Mouse (Mus musculus) erythroblast, embryonic 14.5 days (primary cell): ENCODE data around the gene Sgip1. TPM values are rescaled to one million over a fixed set of nuclear protein-coding genes. Genes with fewer than 3 reads are reported as not detected.

ENCODE experiments used
- H3K27me3 ChIP-seq: 2 replicates; pipeline ENCODE4 v1.6.1; 2012; ENCODE audit warnings: inconsistent platforms; ENCODE audit not compliant: control insufficient read depth
- H3K36me3 ChIP-seq: 2 replicates; pipeline ENCODE4 v1.6.1; 2012; ENCODE audit warnings: mild to moderate bottlenecking, inconsistent platforms; ENCODE audit not compliant: control insufficient read depth
- H3K4me1 ChIP-seq: 2 replicates; pipeline ENCODE4 v1.6.1; 2012; ENCODE audit warnings: inconsistent platforms; ENCODE audit not compliant: control insufficient read depth
- H3K4me3 ChIP-seq: replicated peaks from 2 replicates; pipeline ENCODE3; 2012; ENCODE audit warnings: moderate library complexity, mild to moderate bottlenecking, inconsistent platforms
- H3K9me3 ChIP-seq: 2 replicates; pipeline ENCODE4 v1.6.1; 2012; ENCODE audit warnings: low read length, inconsistent platforms, mixed read lengths; ENCODE audit not compliant: control insufficient read depth
- GATA1 ChIP-seq: IDR thresholded peaks from 2 replicates; pipeline ENCODE4 v1.6.1; 2012; ENCODE audit warnings: low read length, inconsistent platforms, mixed read lengths
- TAL1 ChIP-seq: IDR thresholded peaks from 3 replicates; pipeline ENCODE4 v1.6.1; 2012; ENCODE audit warnings: low read length, inconsistent platforms, mixed read lengths
- polyA plus RNA-seq: library from polyadenylated mRNA; stranded (reverse); fragments of >175 nt; gene quantifications from 2 replicates; pipeline ENCODE4 v1.2.3, GENCODE M21; 2012

The Sgip1 gene
- polyA plus RNA-seq, 1 experiment, result not detected

- TF ChIP-seq GATA1, result no peak
- no peak for TF ChIP-seq TAL1
- H3K9me3 ChIP-seq, result no peaks in the 10 kb centered on the region
- H3K36me3 ChIP-seq, result no peaks in the 10 kb centered on the region
- H3K4me3 ChIP-seq, result no peak overlapping the region
- H3K4me1 ChIP-seq, result no peaks in the 10 kb centered on the region
- H3K27me3 ChIP-seq, result peaks cover 23% of the 10 kb centered on the region
Observed at GRCm38 (mm10) chr4:102974172-102974571, 233.1 kb downstream of the Sgip1 start.

GRCm38 (mm10) chr4:102976290-102977275 lies 235.5 kb downstream of the Sgip1 start:
- TF ChIP-seq TAL1, result no peak
- TF ChIP-seq GATA1, result no peak
- Histone ChIP-seq H3K9me3 (no peaks in the 10 kb centered on the region), H3K36me3 (no peaks in the 10 kb centered on the region), H3K4me1 (no peaks in the 10 kb centered on the region), H3K27me3 (peaks cover 32% of the 10 kb centered on the region), H3K4me3 (no peak overlapping the region)

GRCm38 (mm10) chr4:102977778-102978321 lies 236.8 kb downstream of the Sgip1 start:
- Histone ChIP-seq H3K4me1 (no peaks in the 10 kb centered on the region), H3K36me3 (no peaks in the 10 kb centered on the region), H3K9me3 (no peaks in the 10 kb centered on the region), H3K4me3 (no peak overlapping the region), H3K27me3 (peaks cover 32% of the 10 kb centered on the region)
- TF ChIP-seq GATA1, result no peak
- no peak for TF ChIP-seq TAL1

GRCm38 (mm10) chr4:102978440-102978839 lies 237.3 kb downstream of the Sgip1 start, which contains the start of gene Tctex1d1:
Tctex1d1 (plus strand) TSS chr4:102978606.
- H3K36me3 ChIP-seq, result no peaks in the 10 kb centered on the region
- H3K9me3 ChIP-seq, result no peaks in the 10 kb centered on the region
- no peak within 1 kb of the TSS for H3K4me3 ChIP-seq
- no peak for TF ChIP-seq TAL1
- no peak for TF ChIP-seq GATA1
- H3K4me1 ChIP-seq, result no peaks in the 10 kb centered on the region
- peaks cover 32% of the 10 kb centered on the region for H3K27me3 ChIP-seq

- Histone ChIP-seq H3K27me3 (peaks cover 32% of the 10 kb centered on the region), H3K4me1 (no peaks in the 10 kb centered on the region), H3K36me3 (no peaks in the 10 kb centered on the region), H3K9me3 (no peaks in the 10 kb centered on the region), H3K4me3 (no peak overlapping the region)
- TF ChIP-seq GATA1 (no peak), TAL1 (no peak)
Observed at GRCm38 (mm10) chr4:102979385-102979784, 238.3 kb downstream of the Sgip1 start.

- TF ChIP-seq TAL1 (no peak), GATA1 (no peak)
- H3K4me3 ChIP-seq, result no peak overlapping the region
- no peaks in the 10 kb centered on the region for H3K9me3 ChIP-seq
- H3K4me1 ChIP-seq, result no peaks in the 10 kb centered on the region
- H3K27me3 ChIP-seq, result peaks cover 30% of the 10 kb centered on the region
- H3K36me3 ChIP-seq, result no peaks in the 10 kb centered on the region
Observed at GRCm38 (mm10) chr4:102981709-102982108, 240.6 kb downstream of the Sgip1 start.

GRCm38 (mm10) chr4:102986173-102986572 lies 245.1 kb downstream of the Sgip1 start:
- H3K4me3 ChIP-seq, result no peak overlapping the region
- no peaks in the 10 kb centered on the region for H3K9me3 ChIP-seq
- no peaks in the 10 kb centered on the region for H3K4me1 ChIP-seq
- no peak for TF ChIP-seq GATA1
- no peak for TF ChIP-seq TAL1
- H3K36me3 ChIP-seq, result no peaks in the 10 kb centered on the region
- no peaks in the 10 kb centered on the region for H3K27me3 ChIP-seq

- TF ChIP-seq GATA1 (no peak), TAL1 (no peak)
- no peak overlapping the region for H3K4me3 ChIP-seq
- no peaks in the 10 kb centered on the region for H3K36me3 ChIP-seq
- H3K27me3 ChIP-seq, result no peaks in the 10 kb centered on the region
- H3K9me3 ChIP-seq, result no peaks in the 10 kb centered on the region
- H3K4me1 ChIP-seq, result no peaks in the 10 kb centered on the region
Observed at GRCm38 (mm10) chr4:102986917-102987316, 245.8 kb downstream of the Sgip1 start.

- H3K4me1 ChIP-seq, result no peaks in the 10 kb centered on the region
- H3K4me3 ChIP-seq, result no peak overlapping the region
- no peak for TF ChIP-seq GATA1
- no peak for TF ChIP-seq TAL1
- no peaks in the 10 kb centered on the region for H3K27me3 ChIP-seq
- no peaks in the 10 kb centered on the region for H3K9me3 ChIP-seq
- no peaks in the 10 kb centered on the region for H3K36me3 ChIP-seq
Observed at GRCm38 (mm10) chr4:102987325-102987724, 246.2 kb downstream of the Sgip1 start.

- no peaks in the 10 kb centered on the region for H3K4me1 ChIP-seq
Observed at GRCm38 (mm10) chr4:102987756-102988155, 246.7 kb downstream of the Sgip1 start.

More at GRCm38 (mm10) chr4:102987756-102988155, 246.7 kb downstream of the Sgip1 start:
- H3K4me3 ChIP-seq, result no peak overlapping the region
- no peaks in the 10 kb centered on the region for H3K9me3 ChIP-seq
- H3K36me3 ChIP-seq, result no peaks in the 10 kb centered on the region
- no peaks in the 10 kb centered on the region for H3K27me3 ChIP-seq
- no peak for TF ChIP-seq TAL1
- TF ChIP-seq GATA1, result no peak
